Mouse (Mus musculus): ENCODE results near the gene Adam25. TPM values are rescaled to one million over a fixed set of nuclear protein-coding genes. Genes with fewer than 3 reads are reported as not detected.
"Not testable (repeated sequence)": the region's sequence is repeated elsewhere in the genome, so short reads cannot be mapped to it uniquely, and the experiment has no call there.

The Adam25 gene
- not detected for polyA plus RNA-seq (2012; fragmentation: generic; extraction: Trizol)

DNA sequence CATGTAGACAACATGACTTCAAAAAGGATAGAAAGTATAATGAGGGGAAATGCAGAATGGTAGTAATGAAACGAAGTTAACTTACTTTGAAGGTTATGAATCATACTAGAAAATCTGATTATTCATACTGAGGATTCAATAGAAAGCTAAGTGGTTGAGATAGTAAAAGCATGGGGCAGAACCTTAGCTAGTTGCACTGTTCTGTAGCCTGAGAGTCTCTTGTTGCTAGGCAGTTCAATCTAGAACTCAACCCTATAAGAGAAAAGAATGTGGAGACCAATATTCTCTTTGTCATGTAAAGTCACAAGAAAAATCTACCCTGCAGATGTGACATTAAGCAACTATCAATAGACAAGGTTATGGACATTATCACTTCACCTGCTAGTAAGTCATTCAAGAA is at the start of gene Adam25:
Gene Adam25, plus strand, starts transcription at position 301 of the 400 bp plus-strand sequence.
- H3ac ChIP-seq (ENCODE audit: control insufficient read depth, insufficient read length); H3K27me3 ChIP-seq (ENCODE audit: control insufficient read depth, insufficient read depth, insufficient read length); H3K36me3 ChIP-seq (ENCODE audit: control insufficient read depth, insufficient read depth); H3K79me2 ChIP-seq (ENCODE audit: control insufficient read depth, insufficient read depth); H3K4me2 ChIP-seq (ENCODE audit: low read depth); H3K4me3 ChIP-seq: not testable (repeated sequence)

DNA sequence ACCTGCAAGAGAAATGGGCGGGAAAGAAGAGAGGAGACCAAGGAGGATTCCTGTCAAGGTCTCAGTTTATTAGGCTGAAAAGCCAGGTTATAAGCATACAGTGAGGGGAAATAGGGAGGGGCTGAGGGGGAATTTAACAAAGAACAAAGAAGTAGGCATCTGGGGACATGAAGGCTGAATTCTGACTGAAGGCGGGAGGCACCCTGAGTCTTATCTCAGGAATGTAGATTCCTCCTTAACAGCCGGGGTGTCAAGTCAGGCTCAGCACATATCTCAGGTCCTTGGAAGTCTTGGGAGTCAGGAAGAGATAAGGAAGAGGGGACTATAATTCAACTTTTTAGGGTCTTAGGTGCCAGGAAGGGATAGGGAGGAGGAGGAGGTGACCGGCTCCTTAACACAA is 36.6 kb upstream of the Adam25 start:
- H3K79me2 ChIP-seq (ENCODE audit: control insufficient read depth, insufficient read depth); H3K36me3 ChIP-seq (ENCODE audit: control insufficient read depth, insufficient read depth); H3ac ChIP-seq (ENCODE audit: control insufficient read depth, insufficient read length); H3K27me3 ChIP-seq (ENCODE audit: control insufficient read depth, insufficient read depth, insufficient read length); H3K4me3 ChIP-seq; H3K4me2 ChIP-seq (ENCODE audit: low read depth): not testable (repeated sequence)

DNA sequence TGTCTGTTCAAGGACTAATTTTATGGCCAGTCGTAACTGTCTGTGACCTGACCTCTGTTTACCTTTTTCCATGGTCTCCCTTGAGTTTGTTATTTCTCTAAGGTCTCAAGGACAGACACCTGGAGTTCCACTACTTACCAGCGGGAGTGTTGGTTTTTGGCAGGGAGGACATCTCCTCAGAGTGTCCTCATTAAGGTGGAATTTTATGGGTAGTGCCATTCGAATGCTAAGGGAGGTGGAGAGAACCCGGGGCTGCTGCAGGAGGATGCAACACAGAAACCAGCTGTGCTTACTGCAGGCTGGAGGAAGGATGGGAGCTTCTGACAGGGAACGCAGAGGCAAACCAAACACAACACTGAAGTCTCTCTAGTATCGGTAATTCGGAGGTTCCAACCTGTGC is 36.0 kb upstream of the Adam25 start:
- no peak for TF ChIP-seq E2F4 (IDR thresholded peaks at IDR 0.05; ENCODE audit: insufficient read depth)
- TF ChIP-seq MAX (IDR thresholded peaks at IDR 0.05; ENCODE audit: low read depth), result no peak
- TF ChIP-seq MYOD1 (IDR thresholded peaks at IDR 0.05; ENCODE audit: control insufficient read depth in 1 of 3, insufficient read length in 2 of 3, low read depth in 2 of 3), result no peak
- no peak for TF ChIP-seq CEBPB (IDR thresholded peaks at IDR 0.05; ENCODE audit: insufficient read depth, poor library complexity, severe bottlenecking)
- TF ChIP-seq SRF (IDR thresholded peaks at IDR 0.05; ENCODE audit: control insufficient read depth, insufficient read length, low read depth), result no peak
- TF ChIP-seq TCF3 (IDR thresholded peaks at IDR 0.05; ENCODE audit: insufficient read length, low read depth), result no peak
- TF ChIP-seq POLR2A (IDR thresholded peaks at IDR 0.05; ENCODE audit: insufficient read length, low read depth), result no peak
- no peak for TF ChIP-seq REST (IDR thresholded peaks at IDR 0.05; ENCODE audit: insufficient read depth, insufficient read length)
- TF ChIP-seq POLR2AphosphoS2 (IDR thresholded peaks at IDR 0.05; ENCODE audit: insufficient read length, low read depth), result no peak
- no peak for TF ChIP-seq TCF12 (IDR thresholded peaks at IDR 0.05; ENCODE audit: insufficient read depth, poor library complexity, severe bottlenecking)
- no peak for TF ChIP-seq USF1 (IDR thresholded peaks at IDR 0.05; ENCODE audit: low read depth)
- TF ChIP-seq MYOG (IDR thresholded peaks at IDR 0.05; ENCODE audit: control insufficient read depth in 1 of 3, insufficient read depth in 1 of 3, insufficient read length in 2 of 3, low read depth in 2 of 3), result no peak
- H3K36me3 ChIP-seq (ENCODE audit: control insufficient read depth, insufficient read depth), result no peaks in the 10 kb centered on the region
- H3K4me3 ChIP-seq, result no peak overlapping the region
- H3ac ChIP-seq (ENCODE audit: control insufficient read depth, insufficient read length), result no peak overlapping the region
- H3K79me2 ChIP-seq (ENCODE audit: control insufficient read depth, insufficient read depth), result no peaks in the 10 kb centered on the region
- H3K4me2 ChIP-seq (ENCODE audit: low read depth), result no peak overlapping the region
- no peaks in the 10 kb centered on the region for H3K27me3 ChIP-seq (ENCODE audit: control insufficient read depth, insufficient read depth, insufficient read length)

DNA sequence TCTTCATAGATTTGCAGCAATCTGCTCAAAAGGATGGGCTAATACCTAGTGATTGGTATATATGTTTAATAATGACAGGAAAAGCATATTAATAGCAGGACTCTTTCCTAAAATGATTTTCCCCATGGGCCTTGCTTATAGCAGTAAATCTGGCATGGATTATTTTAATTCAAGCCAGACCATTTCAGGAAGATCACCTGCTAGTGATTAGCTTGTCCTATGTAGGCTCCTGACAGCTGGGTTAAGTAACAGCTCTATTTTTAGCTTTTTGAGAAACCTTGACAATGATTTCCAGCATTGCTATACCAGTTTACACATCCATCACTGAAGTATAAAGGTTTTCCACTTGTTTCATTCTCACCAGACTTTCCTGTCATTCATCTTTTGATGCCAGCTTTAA is 31.3 kb downstream of the Adam25 start:
- H3K79me2 ChIP-seq (ENCODE audit: control insufficient read depth, insufficient read depth), result no peaks in the 10 kb centered on the region
- H3K36me3 ChIP-seq (ENCODE audit: control insufficient read depth, insufficient read depth), result no peaks in the 10 kb centered on the region
- no peak overlapping the region for H3K4me3 ChIP-seq
- H3K4me2 ChIP-seq (ENCODE audit: low read depth), result no peak overlapping the region
- H3ac ChIP-seq (ENCODE audit: control insufficient read depth, insufficient read length), result no peak overlapping the region
- no peaks in the 10 kb centered on the region for H3K27me3 ChIP-seq (ENCODE audit: control insufficient read depth, insufficient read depth, insufficient read length)
- TF ChIP-seq REST (IDR thresholded peaks at IDR 0.05; ENCODE audit: insufficient read depth, insufficient read length) (no peak), E2F4 (IDR thresholded peaks at IDR 0.05; ENCODE audit: insufficient read depth) (no peak), SRF (IDR thresholded peaks at IDR 0.05; ENCODE audit: control insufficient read depth, insufficient read length, low read depth) (no peak), TCF3 (IDR thresholded peaks at IDR 0.05; ENCODE audit: insufficient read length, low read depth) (no peak), MYOD1 (IDR thresholded peaks at IDR 0.05; ENCODE audit: control insufficient read depth in 1 of 3, insufficient read length in 2 of 3, low read depth in 2 of 3) (no peak)

DNA sequence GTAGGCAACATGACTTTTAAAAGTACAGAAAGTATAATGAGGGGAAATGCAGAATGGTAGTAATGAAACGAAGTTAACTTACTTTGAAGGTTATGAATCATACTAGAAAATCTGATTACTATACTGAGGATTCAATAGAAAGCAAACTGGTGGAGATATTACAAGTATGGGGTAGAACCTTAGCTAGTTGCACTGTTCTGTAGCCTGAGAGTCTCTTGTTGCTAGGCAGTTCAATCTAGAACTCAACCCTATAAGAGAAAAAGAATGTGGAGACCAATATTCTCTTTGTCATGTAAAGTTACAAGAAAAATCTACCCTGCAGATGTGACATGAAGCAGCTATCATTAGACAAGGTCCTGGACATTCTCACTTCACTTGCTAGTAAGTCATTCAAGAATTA is 41.0 kb downstream of the Adam25 start, which contains the start of gene Adam20:
Gene Adam20, plus strand, starts transcription at position 301 of the 400 bp plus-strand sequence.
- not testable (repeated sequence) for H3ac ChIP-seq (ENCODE audit: control insufficient read depth, insufficient read length); H3K4me2 ChIP-seq (ENCODE audit: low read depth); H3K27me3 ChIP-seq (ENCODE audit: control insufficient read depth, insufficient read depth, insufficient read length); H3K79me2 ChIP-seq (ENCODE audit: control insufficient read depth, insufficient read depth); H3K36me3 ChIP-seq (ENCODE audit: control insufficient read depth, insufficient read depth); H3K4me3 ChIP-seq

DNA sequence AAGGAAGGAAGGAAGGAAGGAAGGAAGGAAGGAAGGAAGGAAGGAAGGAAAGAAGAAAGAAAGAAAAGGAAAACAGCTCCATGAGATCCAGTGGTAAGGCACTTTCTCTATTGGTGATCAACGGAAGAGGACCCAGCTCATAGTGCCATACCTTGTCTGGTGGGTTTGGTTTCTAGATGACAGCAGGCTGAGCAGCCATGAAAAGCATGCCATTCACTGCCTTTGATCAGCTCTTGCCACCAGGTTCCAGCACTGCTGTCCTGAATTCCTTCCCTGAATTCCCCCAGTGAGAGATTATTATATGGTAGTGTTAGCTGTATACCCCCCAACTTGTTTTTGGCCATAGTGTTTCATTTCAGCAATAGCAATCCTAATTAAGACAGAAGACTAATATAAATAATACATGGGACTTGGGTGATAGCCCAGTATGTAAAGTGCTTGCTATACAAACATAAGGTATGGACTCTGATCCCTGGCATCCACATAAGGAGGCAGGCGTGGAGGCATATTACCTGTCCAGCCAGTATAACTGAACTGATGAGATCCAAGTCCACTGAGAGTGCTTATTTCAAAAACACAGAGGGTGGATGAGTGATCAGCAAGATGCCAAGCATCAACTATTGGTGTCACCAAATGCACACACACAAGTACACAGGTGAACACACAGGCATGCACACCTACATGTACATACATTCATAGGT is 51.5 kb downstream of the Adam25 start:
- Histone ChIP-seq H3K27me3 (ENCODE audit: control insufficient read depth, insufficient read depth, insufficient read length) (no peaks in the 10 kb centered on the region), H3ac (ENCODE audit: control insufficient read depth, insufficient read length) (no peak overlapping the region), H3K4me2 (ENCODE audit: low read depth) (no peak overlapping the region), H3K36me3 (ENCODE audit: control insufficient read depth, insufficient read depth) (no peaks in the 10 kb centered on the region), H3K4me3 (no peak overlapping the region), H3K79me2 (ENCODE audit: control insufficient read depth, insufficient read depth) (no peaks in the 10 kb centered on the region)
- TF ChIP-seq TCF3 (IDR thresholded peaks at IDR 0.05; ENCODE audit: insufficient read length, low read depth) (no peak), SRF (IDR thresholded peaks at IDR 0.05; ENCODE audit: control insufficient read depth, insufficient read length, low read depth) (no peak), CEBPB (IDR thresholded peaks at IDR 0.05; ENCODE audit: insufficient read depth, poor library complexity, severe bottlenecking) (no peak), POLR2A (IDR thresholded peaks at IDR 0.05; ENCODE audit: insufficient read length, low read depth) (no peak), MYOD1 (IDR thresholded peaks at IDR 0.05; ENCODE audit: control insufficient read depth in 1 of 3, insufficient read length in 2 of 3, low read depth in 2 of 3) (no peak), MAX (IDR thresholded peaks at IDR 0.05; ENCODE audit: low read depth) (no peak), MYOG (IDR thresholded peaks at IDR 0.05; ENCODE audit: control insufficient read depth in 1 of 3, insufficient read depth in 1 of 3, insufficient read length in 2 of 3, low read depth in 2 of 3) (no peak), USF1 (IDR thresholded peaks at IDR 0.05; ENCODE audit: low read depth) (no peak), REST (IDR thresholded peaks at IDR 0.05; ENCODE audit: insufficient read depth, insufficient read length) (no peak), POLR2AphosphoS2 (IDR thresholded peaks at IDR 0.05; ENCODE audit: insufficient read length, low read depth) (no peak), TCF12 (IDR thresholded peaks at IDR 0.05; ENCODE audit: insufficient read depth, poor library complexity, severe bottlenecking) (no peak), E2F4 (IDR thresholded peaks at IDR 0.05; ENCODE audit: insufficient read depth) (no peak)

Other genes with a start within 250 kb of the Adam25 start
- gene Adam24, start 77.1 kb upstream of the Adam25 start, polyA plus RNA-seq (2012; fragmentation: generic; extraction: Trizol), result not detected
- not detected for gene Adam20, start 41.1 kb downstream of the Adam25 start, polyA plus RNA-seq (2012; fragmentation: generic; extraction: Trizol)
- gene Adam39, start 70.8 kb downstream of the Adam25 start, polyA plus RNA-seq (2012; fragmentation: generic; extraction: Trizol), result not detected